Mouse (Mus musculus) left cerebral cortex, adult 11 months (tissue): ENCODE measurements around the gene Rimklb.
"Not testable (repeated sequence)": the region's sequence is repeated elsewhere in the genome, so short reads cannot be mapped to it uniquely, and the experiment has no call there.

Source experiments
- DNase-seq: peaks from one replicate; pipeline ENCODE4 v3.0.0; 2022; ENCODE audit warnings: low spot score

Gene Rimklb

DNA sequence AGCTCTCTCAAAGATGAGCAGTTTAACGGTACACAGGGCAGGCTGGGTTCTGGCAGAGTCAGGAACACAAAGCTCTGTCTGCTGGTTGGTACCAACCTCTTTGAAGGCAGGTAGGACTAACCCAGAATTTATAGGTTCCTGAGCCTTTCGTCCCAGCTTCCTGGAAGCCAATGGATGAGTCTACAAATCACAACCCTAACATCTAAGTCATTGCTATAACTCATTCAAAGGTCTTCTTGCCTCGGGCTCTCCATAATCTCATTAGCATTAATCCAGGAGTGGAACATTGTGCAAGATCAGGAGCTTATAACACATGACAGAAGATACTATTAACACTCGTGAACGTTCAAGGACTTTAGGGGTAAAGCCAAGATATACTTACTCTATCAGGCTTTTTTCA lies at the start of gene Rimklb:
Rimklb (minus strand) TSS at position 101 of the 400 bp plus-strand sequence.
- DNase-seq = no peak

DNA sequence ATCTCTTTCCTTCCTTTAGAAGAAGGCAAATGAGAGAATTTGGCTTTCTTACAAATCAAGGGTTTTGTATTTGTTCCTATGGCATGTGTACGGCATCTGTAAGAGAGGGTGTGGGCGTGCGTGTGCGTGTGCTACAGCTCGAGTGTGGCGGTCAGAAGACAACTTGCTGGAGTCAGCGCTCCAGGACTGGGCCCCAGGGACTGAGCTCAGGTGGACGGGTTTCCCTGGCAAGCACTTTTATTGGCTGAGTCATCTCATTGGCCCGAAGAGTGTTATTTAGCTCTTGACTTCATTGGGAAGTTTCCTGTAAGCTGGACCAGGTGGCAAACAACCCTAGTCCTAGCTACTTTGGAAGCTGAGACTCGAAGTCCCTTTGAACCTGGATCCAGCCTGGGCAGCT lies 47.4 kb upstream of the Rimklb start:
- DNase-seq = no peak

DNA sequence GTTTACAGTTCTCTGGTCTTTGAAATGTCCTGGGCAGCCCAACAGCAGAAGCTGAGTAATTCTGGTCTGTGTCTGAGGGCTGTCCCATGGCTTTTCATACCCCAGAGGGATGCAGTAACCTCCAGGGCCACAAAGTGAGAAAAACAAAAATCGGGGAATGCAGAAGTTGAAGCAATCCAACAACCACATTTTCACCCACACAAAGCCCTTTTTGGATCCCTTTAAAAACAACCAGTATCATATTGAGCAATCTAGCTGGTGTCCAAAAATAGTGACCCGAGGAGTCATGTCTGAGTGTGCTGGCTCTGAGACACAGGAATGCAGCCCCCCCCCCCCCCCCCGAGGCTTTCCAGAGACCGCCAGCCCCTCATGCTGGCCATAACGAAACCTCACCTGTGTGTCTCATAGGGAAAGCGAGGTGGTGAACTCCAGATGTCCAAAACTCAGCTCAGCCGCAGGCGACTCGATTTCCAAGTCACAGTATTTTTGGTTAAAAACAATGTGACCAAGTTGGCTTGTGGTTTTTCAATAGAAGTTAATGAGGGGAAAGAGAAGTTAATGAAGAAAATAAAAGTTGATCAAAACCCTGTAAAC lies 46.8 kb upstream of the Rimklb start:
- no peak for DNase-seq

DNA sequence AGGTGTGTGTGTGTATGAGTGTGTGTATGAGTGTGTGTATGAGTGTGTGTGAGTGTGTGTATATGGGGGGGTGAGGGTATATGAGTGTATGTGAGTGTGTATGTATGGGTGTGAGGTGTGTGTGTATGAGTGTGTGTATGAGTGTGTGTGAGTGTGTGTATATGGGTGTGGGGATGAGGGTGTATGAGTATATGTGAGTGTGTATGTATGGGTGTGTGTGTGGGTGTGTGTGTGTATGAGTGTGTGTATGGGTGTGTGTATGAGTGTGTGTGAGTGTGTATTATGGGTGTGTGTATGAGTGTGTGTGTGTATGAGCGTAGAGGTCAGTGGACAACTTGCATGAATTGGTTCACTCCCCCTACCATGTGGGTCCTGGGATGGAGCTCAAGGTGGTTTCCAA lies 46.1 kb upstream of the Rimklb start:
- DNase-seq = no peak

DNA sequence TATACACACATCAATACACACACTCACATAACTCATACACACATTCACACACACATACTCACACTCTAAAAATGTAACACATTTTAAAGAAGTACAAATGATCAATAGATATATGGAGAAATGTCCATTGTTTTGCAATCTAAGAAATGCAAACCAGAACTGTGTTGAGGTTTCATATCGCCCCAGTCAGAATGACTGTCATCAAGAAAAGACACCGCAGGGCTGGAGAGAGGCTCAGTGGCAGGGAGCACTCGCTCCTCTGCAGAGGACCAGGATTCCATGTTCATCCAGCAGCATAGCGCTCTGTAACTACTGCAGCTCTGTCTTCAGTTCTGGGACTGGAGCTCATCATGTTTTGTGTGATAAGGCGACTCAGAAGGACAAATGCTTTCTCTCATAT lies 45.0 kb upstream of the Rimklb start:
- no peak for DNase-seq

DNA sequence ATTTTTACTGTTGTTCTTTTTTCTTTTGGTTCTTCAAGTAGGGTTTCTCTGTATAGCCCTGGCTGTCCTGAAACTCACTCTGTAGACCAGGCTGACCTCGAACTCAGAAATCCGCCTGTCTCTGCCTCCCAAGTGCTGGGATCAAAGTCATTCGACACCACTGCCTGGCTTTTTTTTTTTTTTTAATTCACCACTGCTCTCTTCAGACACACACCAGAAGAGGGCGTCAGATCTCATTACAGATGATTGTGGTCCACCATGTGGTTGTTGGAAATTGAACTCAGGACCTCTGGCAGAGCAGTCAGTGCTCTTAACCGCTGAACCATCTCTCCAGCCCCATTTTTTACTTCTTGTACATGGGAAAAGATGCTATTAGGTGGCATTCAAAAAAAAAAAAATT lies 43.9 kb upstream of the Rimklb start:
- DNase-seq = not testable (repeated sequence)

DNA sequence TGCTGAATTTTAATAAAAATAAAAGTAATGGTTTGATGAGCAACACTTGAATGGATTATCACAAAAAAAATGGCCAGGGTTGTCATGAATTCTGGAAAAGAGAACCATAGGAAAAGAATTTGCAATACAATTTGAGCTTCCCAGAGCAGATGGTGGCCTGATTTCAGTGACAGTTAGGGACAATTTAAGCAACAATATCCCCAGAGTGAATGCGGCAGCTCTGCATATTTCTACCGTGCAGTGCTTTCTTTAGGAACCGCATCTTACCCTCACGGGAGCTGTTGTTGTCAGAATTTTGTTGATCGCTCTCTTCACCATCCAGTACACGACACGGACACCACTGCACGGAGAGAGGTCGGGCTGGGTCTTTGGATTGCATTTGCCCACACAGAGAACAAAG lies 41.0 kb upstream of the Rimklb start:
- DNase-seq = no peak

DNA sequence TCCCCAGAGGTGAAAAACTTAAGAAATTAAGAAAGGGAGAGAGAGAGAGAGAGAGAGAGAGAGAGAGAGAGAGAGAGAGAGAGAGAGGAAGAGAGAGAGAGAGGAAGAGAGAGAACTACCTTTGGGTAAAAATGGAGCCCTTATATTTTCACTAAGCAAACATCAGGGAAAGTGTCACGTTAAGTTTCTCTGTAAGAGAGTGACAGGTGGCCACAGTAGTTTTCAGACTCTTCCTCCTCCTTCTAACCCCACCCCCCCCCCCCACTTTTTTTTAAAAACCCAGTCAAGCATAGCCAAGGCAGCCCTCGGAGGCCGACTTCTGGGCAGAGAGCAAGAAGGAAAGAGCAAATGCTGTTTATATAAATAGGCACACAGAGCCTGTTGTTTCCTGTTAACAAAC lies 35.5 kb upstream of the Rimklb start:
- no peak for DNase-seq

DNA sequence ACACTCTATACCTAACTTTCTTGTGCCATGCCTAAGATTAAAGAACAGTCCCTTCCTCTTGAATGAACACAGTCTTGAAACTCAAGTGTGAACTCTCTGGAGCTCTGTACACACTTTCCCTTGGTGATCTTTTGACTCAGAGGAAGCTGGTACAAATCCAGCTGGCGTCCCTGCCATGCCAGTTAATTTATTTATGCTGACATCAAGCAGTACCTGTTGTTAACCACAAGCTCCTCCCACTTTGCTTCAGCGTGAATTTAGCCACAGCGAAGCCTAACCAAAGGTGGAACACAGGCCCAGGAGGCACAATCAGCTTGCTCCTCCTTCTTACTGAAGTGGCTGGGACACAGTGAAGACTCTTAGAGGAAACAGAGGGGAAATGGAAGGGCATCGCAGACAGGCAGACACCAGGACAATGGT lies 34.3 kb upstream of the Rimklb start:
- no peak for DNase-seq

DNA sequence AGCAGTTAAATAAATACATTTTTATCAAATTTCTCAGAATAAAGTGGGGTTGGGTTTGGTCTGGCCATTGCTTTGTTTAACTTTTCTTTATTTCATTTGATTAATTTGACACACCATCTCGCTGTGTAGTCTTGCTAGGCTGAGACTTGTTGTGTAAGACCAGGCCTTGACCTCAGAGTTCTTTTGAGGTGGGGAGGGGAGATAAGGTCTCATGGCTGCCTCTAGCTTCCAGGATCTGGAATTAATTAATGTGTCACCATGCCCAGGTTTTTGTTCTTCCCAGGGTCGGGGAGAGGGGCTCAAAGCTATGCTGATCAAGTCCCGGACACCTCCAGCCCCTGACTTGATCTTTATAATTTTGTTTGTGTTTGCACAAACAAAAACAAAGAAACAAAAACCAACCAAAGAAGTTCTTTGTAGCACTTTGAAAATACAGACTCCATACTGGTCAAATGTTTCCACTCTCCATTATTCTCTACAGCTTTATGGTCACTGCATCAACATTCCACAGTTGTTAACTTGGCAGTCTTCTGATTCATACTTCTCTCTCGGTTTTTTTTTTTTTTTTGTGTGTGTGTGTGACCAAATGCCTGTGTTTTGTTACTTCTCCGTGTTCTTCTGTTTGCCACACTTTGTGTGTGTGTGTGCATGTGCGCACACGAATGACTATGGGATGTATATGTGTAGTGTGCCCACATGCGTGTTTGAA lies 33.1 kb upstream of the Rimklb start:
- DNase-seq = no peak

DNA sequence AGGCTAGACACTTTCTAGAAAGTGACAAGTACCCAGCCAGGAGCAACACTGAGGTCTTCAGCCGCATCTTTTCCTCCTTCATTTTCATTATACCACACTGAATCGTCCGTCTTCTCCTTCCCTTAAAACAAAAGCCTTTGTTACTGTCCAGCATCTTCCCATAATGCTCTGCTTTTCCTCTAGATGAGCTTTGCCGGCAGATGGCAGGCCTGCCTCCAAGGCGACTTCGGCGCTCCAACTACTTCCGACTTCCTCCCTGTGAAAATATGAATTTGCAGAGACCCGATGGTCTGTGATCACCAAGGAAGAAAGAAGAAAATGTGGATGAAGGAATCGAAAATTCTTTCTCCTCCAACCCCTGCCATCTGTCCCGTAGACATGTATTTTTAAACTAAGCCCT lies 29.6 kb upstream of the Rimklb start:
- DNase-seq = no peak

DNA sequence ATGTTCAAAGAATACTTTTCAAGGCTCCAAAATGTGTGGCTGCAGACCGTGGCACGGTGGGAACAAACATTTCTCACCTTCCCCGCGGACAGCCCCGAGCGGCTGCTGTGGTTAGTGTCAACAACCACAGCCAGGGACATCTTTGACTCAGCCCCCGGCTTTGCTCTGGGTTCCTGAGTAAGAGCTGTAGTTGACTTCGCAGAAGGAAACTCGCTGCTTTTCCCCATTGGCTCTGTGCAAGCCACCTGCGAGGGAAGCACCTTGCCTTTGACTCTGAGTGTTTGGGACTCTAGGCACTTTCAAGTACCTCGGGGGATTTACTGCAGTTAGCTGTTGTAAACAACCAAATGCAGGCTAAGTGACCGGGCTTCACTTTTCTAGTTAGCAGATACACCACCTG lies 29.0 kb upstream of the Rimklb start:
- no peak for DNase-seq

DNA sequence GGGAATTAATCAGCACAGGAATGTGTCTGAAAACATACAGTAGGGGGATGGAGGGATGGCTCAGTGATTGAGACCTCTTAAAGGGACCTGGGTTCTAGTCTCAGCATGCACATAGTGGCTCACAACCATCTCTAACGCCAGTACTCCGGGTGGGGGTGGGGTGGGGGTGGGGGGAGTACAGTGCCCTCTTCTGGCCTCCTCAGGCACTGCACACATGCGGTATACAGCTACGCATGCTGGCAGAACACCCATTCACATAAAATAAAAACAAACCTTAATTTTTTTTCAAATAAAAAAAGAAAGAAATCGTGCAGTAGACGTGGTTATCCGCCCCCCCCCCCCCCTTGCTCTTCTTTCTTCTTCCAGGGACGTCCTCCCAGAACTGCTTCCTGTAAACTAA lies 24.7 kb upstream of the Rimklb start:
- DNase-seq = no peak

DNA sequence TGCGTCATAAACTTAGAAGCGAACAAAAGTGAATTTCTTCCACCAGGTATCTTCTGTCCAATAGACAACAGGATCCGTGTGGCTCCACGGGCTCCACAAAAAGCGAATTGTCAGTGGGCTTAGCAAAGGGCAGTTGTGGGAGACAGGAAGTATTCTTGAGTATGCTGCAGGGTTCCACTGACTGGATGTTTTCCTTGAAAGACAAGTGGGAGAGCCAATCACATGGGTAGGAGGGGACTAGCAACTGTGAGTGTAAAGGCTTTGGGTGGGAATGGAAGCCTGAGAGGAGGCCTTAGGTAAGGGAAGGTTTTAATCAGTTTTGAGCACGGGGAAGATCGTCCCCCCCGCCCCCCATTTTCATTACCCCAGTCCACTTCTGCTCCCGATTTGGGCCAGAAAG lies 24.0 kb upstream of the Rimklb start:
- DNase-seq = no peak

DNA sequence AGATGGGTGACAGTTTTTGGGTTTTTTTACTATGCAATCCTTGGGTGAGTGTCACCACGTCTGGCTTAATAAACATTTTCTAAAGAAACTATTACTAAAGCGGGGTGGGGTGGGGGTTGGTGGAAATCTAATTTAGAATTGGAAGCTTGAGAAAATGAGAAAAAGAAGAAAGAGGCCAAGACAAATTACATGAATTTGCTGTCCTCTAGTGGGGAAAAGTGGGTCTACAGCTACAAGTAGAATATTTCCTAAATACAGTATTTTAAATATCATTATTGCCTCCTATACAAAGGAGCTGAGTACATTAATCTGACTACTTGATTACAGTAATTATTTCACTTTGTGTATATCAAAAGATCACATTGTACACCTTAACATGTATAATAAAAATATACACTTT lies 20.8 kb upstream of the Rimklb start:
- DNase-seq = no peak

DNA sequence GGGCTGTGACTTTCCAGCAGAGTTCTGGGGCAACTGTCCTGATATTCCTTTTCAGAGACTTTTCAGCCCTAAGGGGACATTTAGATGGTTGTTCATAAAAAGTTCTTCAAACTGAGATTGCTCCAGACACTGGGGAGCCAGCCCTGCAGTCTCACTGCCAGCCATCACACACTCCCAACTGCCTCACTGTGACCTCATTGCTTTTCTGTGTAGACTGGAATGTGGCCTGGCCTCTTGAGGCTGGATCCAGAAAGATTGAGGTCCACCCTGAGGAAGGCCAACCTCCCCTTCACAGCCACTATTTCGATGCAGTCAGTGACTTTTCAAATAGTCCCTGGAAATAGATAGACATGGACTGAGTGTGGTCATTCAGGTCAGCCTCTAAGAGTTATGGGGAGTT lies 19.1 kb upstream of the Rimklb start:
- no peak for DNase-seq

DNA sequence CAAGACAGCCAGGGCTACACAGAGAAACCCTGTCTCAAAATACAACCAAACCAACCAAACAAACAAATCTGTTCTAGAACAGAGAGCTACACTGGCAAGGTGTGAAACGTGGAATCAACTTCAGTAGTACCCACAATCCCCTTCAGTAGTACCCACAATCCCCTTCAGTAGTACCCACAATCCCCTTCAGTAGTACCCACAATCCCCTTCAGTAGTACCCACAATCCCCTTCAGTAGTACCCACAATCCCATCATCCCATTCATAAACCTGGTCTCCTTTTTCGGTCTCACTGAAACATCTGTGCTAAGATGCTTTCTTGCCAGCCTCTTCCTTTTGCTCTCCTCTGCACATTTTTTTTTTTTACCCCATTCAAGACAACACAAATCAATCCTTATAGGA lies 17.2 kb upstream of the Rimklb start:
- not testable (repeated sequence) for DNase-seq

DNA sequence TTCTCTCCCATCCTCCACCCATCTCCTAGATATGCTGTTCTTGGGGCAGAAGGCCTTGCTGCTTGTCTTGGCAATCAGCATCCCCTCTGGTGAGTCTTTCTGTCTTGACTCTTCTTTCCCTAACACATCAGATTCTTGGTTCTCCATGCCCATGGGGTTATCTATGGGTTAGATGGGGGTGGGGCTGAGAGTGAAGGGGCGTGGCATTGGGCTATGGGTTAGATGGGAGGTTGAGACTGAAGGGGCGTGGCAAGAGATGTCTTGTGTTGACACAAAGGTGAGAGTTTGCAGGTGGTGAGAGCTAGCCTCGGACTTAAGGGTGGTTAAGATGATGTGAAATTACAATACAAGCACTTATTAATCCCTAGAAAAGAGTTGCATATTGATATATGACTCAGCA lies 15.8 kb upstream of the Rimklb start:
- no peak for DNase-seq

DNA sequence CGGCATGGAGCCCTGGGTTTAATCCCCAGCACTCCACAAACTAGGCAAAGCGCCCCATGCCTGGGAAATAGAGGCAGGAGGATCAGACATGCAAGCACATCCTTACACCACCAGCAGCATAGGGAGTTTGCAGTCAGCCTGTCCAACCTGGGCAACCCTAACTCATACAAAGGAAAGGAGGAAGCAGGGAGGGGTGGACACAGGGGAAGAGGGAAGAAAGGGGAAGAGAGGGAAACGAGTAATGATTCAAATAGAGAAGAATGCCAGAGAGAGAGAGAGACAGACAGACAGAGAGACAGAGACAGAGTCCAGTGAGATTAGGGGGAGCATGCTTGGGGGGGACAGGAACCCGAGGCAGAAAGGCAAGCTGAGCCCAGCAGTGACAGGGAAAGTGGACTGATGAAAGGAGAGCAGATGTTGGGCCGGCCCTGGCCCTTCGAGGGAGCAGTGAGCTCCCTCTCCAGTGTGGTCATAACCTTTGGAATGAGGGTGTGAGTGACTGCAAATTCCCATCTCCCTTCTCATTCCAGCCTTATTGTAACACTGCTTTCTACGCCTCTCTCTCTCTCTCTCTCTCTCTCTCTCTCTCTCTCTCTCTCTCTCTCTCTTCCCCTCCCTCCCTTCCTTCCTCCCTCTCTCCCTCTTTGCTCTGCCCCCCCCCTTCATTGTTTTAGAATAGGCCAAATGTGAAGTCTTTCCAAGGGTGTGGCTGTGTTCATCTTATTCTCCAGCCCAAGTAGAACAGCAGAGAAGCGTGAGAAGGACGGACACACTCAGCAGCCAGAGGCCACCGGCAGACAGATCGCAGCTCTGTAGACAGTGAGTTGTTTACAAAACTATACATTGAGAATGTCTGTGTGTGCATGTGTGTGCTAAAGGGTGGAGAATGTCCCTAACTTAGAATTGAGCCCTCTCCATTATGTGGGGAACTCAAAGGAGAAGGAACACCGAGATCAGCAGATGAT lies 14.6 kb upstream of the Rimklb start:
- DNase-seq = no peak

DNA sequence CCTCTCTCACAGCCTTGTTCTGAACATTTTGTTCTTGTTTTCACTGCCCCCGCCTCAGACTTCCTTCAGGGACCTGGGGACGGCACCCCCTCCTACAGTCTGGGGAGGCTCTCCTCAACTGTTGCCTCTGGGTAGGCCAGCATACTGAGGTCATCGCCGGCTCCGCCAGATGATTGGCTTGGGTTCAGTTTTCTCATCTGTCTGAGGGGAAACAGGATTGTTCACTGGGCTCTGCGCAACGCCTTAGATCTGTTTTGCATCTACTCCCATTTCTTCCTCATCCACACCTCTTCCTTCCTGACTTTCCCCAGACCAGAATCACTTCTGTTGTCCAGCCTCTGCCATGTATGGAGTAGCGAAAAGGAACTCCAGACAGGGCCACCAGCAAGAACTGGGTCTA lies 9.9 kb upstream of the Rimklb start:
- no peak for DNase-seq

DNA sequence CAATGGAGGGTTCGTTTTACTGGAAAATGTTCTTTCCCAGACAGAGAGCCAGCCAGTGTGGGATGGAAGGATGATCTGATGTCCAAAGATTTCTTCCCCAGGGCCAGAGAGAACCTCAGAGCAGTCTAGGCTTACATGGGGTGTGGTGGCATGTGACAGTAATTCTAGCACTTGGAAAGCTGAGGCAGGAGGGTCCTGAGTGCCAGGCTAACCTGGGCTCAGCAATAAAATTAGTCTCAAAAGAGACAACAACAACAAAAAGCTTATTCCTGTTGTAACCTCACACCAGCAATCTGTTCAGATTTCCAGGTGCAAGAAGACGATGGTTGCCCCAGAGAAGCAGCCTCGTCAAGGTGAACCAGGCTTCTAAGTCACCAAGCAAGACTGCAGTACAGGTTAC lies 7.0 kb upstream of the Rimklb start, which contains the start of gene Mfap5:
Mfap5 (plus strand) TSS at position 301 of the 400 bp plus-strand sequence.
- no peak for DNase-seq

DNA sequence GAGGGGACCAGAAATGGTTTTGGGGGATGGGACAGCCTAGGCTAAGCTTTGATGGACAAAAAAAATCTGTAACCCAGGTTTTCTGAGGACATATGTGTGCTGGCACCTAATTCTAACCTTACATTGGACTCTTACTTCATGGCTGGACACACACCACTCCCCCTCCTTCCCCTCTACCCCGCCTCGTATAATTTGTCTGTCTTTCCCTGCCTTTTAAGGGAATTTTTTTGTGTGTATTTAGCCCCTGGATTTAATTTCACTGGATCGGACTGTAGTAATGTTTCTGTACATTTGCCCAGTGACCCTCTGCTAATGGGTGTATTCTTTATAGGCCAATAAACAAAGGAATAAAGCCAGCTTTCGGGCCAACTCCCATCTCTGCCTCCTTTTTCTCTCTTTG lies 6.5 kb upstream of the Rimklb start:
- no peak for DNase-seq

DNA sequence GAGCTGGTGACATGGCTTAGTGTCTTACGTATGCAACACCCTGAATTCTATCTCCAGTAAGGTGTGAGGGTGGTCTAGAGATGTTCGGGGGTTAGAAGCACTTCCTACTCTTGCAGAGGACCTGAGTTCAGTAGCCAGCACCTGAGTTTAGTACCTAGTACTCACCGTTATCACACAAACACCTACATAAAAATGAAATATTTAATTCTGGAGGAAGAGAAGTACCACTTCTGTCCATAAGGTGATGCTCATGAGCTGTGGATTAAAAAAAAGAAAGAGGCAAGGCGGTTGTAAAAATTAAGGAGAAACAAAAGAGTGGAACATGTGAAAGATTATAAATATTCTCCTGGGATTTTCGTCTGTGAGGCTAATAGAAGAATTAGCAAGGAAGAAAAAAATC lies 2.1 kb downstream of the Rimklb start:
- DNase-seq = no peak
